Mouse (Mus musculus) stomach, adult 2 months (tissue): ENCODE results near the gene Olfr1335. TPM values are rescaled to one million over a fixed set of nuclear protein-coding genes. Genes with fewer than 3 reads are reported as not detected.

ENCODE experiments used
- polyA plus RNA-seq: library from polyadenylated mRNA; depleted of rRNA; stranded (reverse); fragments of >200 nt; gene quantifications from 2 replicates; pipeline ENCODE4 v1.2.3, GENCODE M21; 2012; rRNA removed

The Olfr1335 gene
- not detected in 2 replicates for polyA plus RNA-seq

GRCm38 (mm10) chr4:118809844-118810243 lies at the start of gene Olfr1335:
Olfr1335 (minus strand) TSS chr4:118809944.

DNA sequence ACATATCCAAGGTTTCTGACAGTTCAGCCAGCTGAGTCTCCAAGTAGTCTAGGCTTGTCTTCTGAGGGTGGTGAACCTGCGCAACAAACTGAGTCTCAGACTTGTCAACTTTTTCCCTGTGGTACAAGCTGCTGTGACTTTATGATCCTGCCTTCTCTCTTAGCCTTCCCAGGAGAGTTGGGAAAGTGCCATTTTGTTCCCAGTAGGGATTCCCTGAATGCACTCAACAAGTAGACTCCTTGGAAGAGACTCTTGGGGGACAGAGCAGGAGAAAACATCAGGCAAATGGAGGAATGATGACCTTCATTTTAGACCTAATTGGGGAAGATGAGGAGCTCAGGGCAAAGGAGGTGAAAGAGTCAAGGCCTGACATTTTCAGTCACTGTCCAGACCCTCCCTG lies 26.4 kb upstream of the Olfr1335 start, which contains the start of gene Olfr1333:
Gene Olfr1333, minus strand, starts transcription at position 101 of the 400 bp plus-strand sequence.

GRCm38 (mm10) chr4:118782486-118782885 lies 27.3 kb downstream of the Olfr1335 start, which contains the start of gene Olfr1337:
Olfr1337 (minus strand) TSS chr4:118782586.

Other genes with a start within 250 kb of the Olfr1335 start
- gene Cfap57, start 189.2 kb downstream of the Olfr1335 start, polyA plus RNA-seq = 0.04 and 0.05 TPM in 2 replicates
- gene Ebna1bp2, start 189.1 kb downstream of the Olfr1335 start, polyA plus RNA-seq = 1.3 and 1.7 TPM in 2 replicates
- gene Olfr62, start 151.0 kb downstream of the Olfr1335 start, polyA plus RNA-seq = not detected in 2 replicates
- not detected in 2 replicates for gene Olfr1342, start 117.2 kb downstream of the Olfr1335 start, polyA plus RNA-seq
- not detected in 2 replicates for gene Olfr1341, start 106.4 kb downstream of the Olfr1335 start, polyA plus RNA-seq
- not detected in 2 replicates for gene Olfr1340, start 89.8 kb downstream of the Olfr1335 start, polyA plus RNA-seq
- gene Olfr1339, start 77.8 kb downstream of the Olfr1335 start, polyA plus RNA-seq = not detected in 2 replicates
- gene Olfr1338, start 51.2 kb downstream of the Olfr1335 start, polyA plus RNA-seq = not detected in 2 replicates
- gene Olfr1337, start 27.4 kb downstream of the Olfr1335 start, polyA plus RNA-seq = not detected in 2 replicates
- not detected in 2 replicates for gene Olfr1333, start 26.3 kb upstream of the Olfr1335 start, polyA plus RNA-seq
- not detected in 2 replicates for gene Olfr1331, start 54.7 kb upstream of the Olfr1335 start, polyA plus RNA-seq
- not detected in 2 replicates for gene Olfr1330, start 78.7 kb upstream of the Olfr1335 start, polyA plus RNA-seq
- gene Olfr1329, start 107.5 kb upstream of the Olfr1335 start, polyA plus RNA-seq = not detected in 2 replicates
- gene Olfr1328, start 128.7 kb upstream of the Olfr1335 start, polyA plus RNA-seq = not detected in 2 replicates
- gene Lao1, start 151.6 kb upstream of the Olfr1335 start, polyA plus RNA-seq = 0.05 and 0.06 TPM in 2 replicates